Mouse (Mus musculus) fat pad, adult 2 months (tissue): ENCODE measurements around the gene Ppl.

ENCODE experiments used
- DNase-seq: peaks from one replicate; pipeline ENCODE4 v3.0.0-alpha.2; 2011; ENCODE audit warnings: low read depth, low spot score; ENCODE audit errors: extremely low read depth

The Ppl gene

GRCm38 (mm10) chr16:5045322-5045721 is 86.9 kb downstream of the Ppl start:
- DNase-seq = no peak

- no peak for DNase-seq
Observed at GRCm38 (mm10) chr16:5036649-5037234, 95.5 kb downstream of the Ppl start.
